Mouse (Mus musculus): ENCODE measurements at regions not wholly inside any gene's neighbourhood (a gene's known extent, or its start where the extent isn't known, plus 50 kb on each side); places are given as distances from the start of the nearest gene placed in this dataset.

DNA sequence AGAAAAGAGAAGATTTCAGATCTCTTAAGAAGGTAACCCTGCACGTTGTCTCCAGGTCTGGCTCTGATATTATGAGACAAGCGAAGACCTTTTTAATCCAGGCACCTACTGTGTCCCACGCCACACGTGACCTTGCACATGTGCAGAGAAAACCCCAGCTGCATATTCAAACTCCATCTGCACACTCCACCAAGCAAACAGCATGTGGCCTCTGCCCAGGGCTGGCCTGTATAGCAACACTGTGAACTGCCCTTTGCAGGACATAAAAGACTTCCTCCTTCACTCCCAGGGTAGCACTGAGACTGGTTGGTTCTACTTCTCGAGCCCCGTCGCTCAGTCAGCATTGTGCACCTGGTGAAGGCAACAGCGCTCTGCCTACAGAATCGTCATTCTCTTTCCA lies 119.0 kb downstream of the Slc38a6 start:
- TF ChIP-seq CTCF (IDR thresholded peaks at IDR 0.05; ENCODE audit: extremely low read depth, insufficient read depth, insufficient read length, insufficient replicate concordance) (no peak), POLR2A (IDR thresholded peaks at IDR 0.05; ENCODE audit: low read depth, low read length) (no peak)
- Histone ChIP-seq H3K27ac (ENCODE audit: insufficient read depth, low read length) (no peak overlapping the region), H3K4me1 (ENCODE audit: control insufficient read depth, insufficient read depth, insufficient read length) (no peaks in the 10 kb centered on the region), H3K4me3 (ENCODE audit: extremely low read depth, insufficient read depth, insufficient read length) (no peak overlapping the region), H3K27me3 (ENCODE audit: control insufficient read depth, insufficient read depth, low read length) (no peaks in the 10 kb centered on the region), H3K36me3 (ENCODE audit: control insufficient read depth, insufficient read depth, low read length) (no peaks in the 10 kb centered on the region)
- no peak for DNase-seq (ENCODE audit: low read depth in 1 of 2, low spot score in 2 of 2)
- WGBS = 86% methylated on average over 9 of the region's 9 CpGs

DNA sequence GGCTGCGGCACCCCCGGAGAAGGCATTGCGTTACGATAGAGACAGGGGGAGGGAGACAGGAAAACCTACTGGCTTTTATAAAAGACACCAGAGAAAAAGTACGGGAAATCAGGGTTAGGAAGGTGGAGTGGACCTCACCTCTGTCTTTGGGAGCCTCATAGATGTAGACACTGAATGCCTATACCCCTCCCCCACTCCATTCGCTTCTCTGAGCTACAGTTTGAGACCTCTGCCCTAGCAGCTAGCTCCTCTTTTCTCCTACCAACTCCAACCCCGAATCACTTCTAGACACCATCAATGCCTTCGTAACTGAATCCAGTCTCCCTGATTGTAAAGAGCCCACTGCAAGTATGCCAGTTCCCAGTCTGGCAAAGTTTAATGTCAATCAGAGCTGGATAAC lies 118.5 kb downstream of the Slc38a6 start:
- no peak for DNase-seq (ENCODE audit: low read depth in 1 of 2, low spot score in 2 of 2)
- Histone ChIP-seq H3K4me3 (ENCODE audit: extremely low read depth, insufficient read depth, insufficient read length) (no peak overlapping the region), H3K27ac (ENCODE audit: insufficient read depth, low read length) (no peak overlapping the region), H3K36me3 (ENCODE audit: control insufficient read depth, insufficient read depth, low read length) (no peaks in the 10 kb centered on the region), H3K4me1 (ENCODE audit: control insufficient read depth, insufficient read depth, insufficient read length) (no peaks in the 10 kb centered on the region), H3K27me3 (ENCODE audit: control insufficient read depth, insufficient read depth, low read length) (no peaks in the 10 kb centered on the region)
- WGBS = 94% methylated on average over 8 of the region's 8 CpGs
- no peak for TF ChIP-seq CTCF (IDR thresholded peaks at IDR 0.05; ENCODE audit: extremely low read depth, insufficient read depth, insufficient read length, insufficient replicate concordance)
- TF ChIP-seq POLR2A (IDR thresholded peaks at IDR 0.05; ENCODE audit: low read depth, low read length) = no peak

DNA sequence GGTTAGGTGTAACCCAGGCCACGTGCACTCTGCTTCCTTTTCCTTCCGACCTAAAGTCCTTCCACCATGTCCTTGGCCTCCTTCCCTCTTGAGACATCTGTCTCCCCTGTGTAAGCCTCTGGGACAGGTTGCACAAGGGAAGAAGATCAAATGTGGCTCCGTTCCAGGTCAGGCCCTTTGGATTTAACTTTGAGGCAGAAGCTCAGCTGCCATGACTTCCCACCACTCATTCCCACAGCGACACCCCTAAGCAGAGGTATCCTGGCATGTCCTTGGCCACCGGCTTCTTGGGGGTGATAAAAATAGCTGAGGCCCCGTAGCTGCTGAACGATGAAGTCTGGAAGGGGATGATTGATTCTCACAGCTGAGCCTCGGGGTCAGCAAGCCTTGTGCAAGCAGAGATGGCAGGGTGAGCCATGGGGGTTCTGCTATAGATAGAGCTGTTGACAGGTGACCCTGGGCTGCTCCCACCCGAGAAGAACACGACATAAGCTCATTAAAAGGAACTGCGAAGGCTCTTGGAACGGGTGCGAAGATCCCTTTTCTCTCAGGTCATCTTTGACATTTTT lies 117.4 kb downstream of the Slc38a6 start:
- H3K27ac ChIP-seq (ENCODE audit: insufficient read depth, low read length) = no peak overlapping the region
- H3K4me3 ChIP-seq (ENCODE audit: extremely low read depth, insufficient read depth, insufficient read length) = no peak overlapping the region
- TF ChIP-seq POLR2A (IDR thresholded peaks at IDR 0.05; ENCODE audit: low read depth, low read length) = no peak
- TF ChIP-seq CTCF (IDR thresholded peaks at IDR 0.05; ENCODE audit: extremely low read depth, insufficient read depth, insufficient read length, insufficient replicate concordance) = no peak
- no peaks in the 10 kb centered on the region for H3K36me3 ChIP-seq (ENCODE audit: control insufficient read depth, insufficient read depth, low read length)
- WGBS = 87% methylated on average over 13 of the region's 13 CpGs
- no peak for DNase-seq (ENCODE audit: low read depth in 1 of 2, low spot score in 2 of 2)
- H3K27me3 ChIP-seq (ENCODE audit: control insufficient read depth, insufficient read depth, low read length) = no peaks in the 10 kb centered on the region
- no peaks in the 10 kb centered on the region for H3K4me1 ChIP-seq (ENCODE audit: control insufficient read depth, insufficient read depth, insufficient read length)
